In genomic region chr2:115938926-115939563, GRCm38 (mm10) we compare ENCODE assay signal across 9 mouse cellular contexts.
DNase-seq lines count a peak whose midpoint lies in the region; ATAC-seq and TF ChIP-seq lines count a peak whose summit lies in the region.
"Had no signal": no experiment of that assay in that cellular context is flagged by ENCODE, and none has a peak within 500 bp of the region (broad histone marks: within the 10 kb centered on the region; RNA-seq: fewer than 3 reads in every experiment).

No protein-coding gene starts in this region.

- no peaks in the 10 kb centered on the region for H3K36me3 ChIP-seq in limb, embryonic 15.5 days
- H3K36me3 ChIP-seq in limb, embryonic 10.5 days: peaks cover 19% of the 10 kb centered on the region
- H3K36me3 ChIP-seq in heart, postnatal 0 days (replicated peaks; ENCODE audit: control insufficient read depth, insufficient read depth, low read length): no peaks in the 10 kb centered on the region
- H3K36me3 ChIP-seq in liver, embryonic 11.5 days (ENCODE audit: control insufficient read depth, insufficient read depth, low read length): no peaks in the 10 kb centered on the region
- H3K36me3 ChIP-seq: liver, embryonic 15.5 days; stomach, embryonic 15.5 days had no signal

- no peak overlapping the region for H3K27ac ChIP-seq in limb, embryonic 15.5 days
- H3K27ac ChIP-seq in limb, embryonic 10.5 days: no peak overlapping the region
- H3K27ac ChIP-seq in heart, postnatal 0 days (ENCODE audit: low read depth): peak overlapping the region; percentile 12; the same call in 1 of the 2 replicates
- H3K27ac ChIP-seq in liver, embryonic 11.5 days (ENCODE audit: low read depth, low read length): no peak overlapping the region
- H3K27ac ChIP-seq: liver, embryonic 15.5 days; stomach, embryonic 15.5 days had no signal

- ATAC-seq in limb, embryonic 15.5 days (ENCODE audit: insufficient number of reproducible peaks, low FRiP score, low TSS enrichment, low read depth): 0 out of 2 replicates have a peak, but pooled peaks have one; percentile 24
- ATAC-seq in heart, postnatal 0 days (ENCODE audit: insufficient read depth, low read depth): peak; percentile 81
- no peak for ATAC-seq in liver, embryonic 11.5 days (replicated peaks; ENCODE audit: low FRiP score)

- H3K27me3 ChIP-seq in limb, embryonic 15.5 days: no peaks in the 10 kb centered on the region
- no peaks in the 10 kb centered on the region for H3K27me3 ChIP-seq in limb, embryonic 10.5 days (ENCODE audit: low read depth, poor library complexity, severe bottlenecking)
- no peaks in the 10 kb centered on the region for H3K27me3 ChIP-seq in heart, postnatal 0 days (ENCODE audit: control insufficient read depth, insufficient read depth, low read length)
- no peaks in the 10 kb centered on the region for H3K27me3 ChIP-seq in liver, embryonic 11.5 days (replicated peaks; ENCODE audit: control insufficient read depth, insufficient read depth, low read length)
- H3K27me3 ChIP-seq: liver, embryonic 15.5 days; stomach, embryonic 15.5 days had no signal

- H3K4me1 ChIP-seq in limb, embryonic 15.5 days: no peaks in the 10 kb centered on the region
- no peaks in the 10 kb centered on the region for H3K4me1 ChIP-seq in limb, embryonic 10.5 days
- H3K4me1 ChIP-seq in heart, postnatal 0 days (ENCODE audit: control insufficient read depth, insufficient read depth): peaks cover 33% of the 10 kb centered on the region
- H3K4me1 ChIP-seq in liver, embryonic 11.5 days (replicated peaks; ENCODE audit: control insufficient read depth, insufficient read depth, low read length): no peaks in the 10 kb centered on the region
- H3K4me1 ChIP-seq: liver, embryonic 15.5 days; stomach, embryonic 15.5 days had no signal

- no peak for TF ChIP-seq CTCF in heart, postnatal 0 days (IDR thresholded peaks at IDR 0.05; ENCODE audit: low read depth)

- no peak overlapping the region for H3K4me2 ChIP-seq in limb, embryonic 15.5 days
- no peak overlapping the region for H3K4me2 ChIP-seq in heart, postnatal 0 days (ENCODE audit: low read depth, low read length)
- H3K4me2 ChIP-seq in liver, embryonic 11.5 days: no peak overlapping the region
- H3K4me2 ChIP-seq: liver, embryonic 15.5 days; stomach, embryonic 15.5 days had no signal

- intact Hi-C loops in left cerebral cortex, postnatal 25 days (cut with DNase I): no loop called here

- no peak for TF ChIP-seq EP300 in heart, postnatal 0 days (IDR thresholded peaks at IDR 0.05; ENCODE audit: low read depth)

- WGBS in limb, embryonic 15.5 days: 69% methylated on average over 8 of the region's 8 CpGs
- 91% methylated on average over 8 of the region's 8 CpGs for WGBS in limb, embryonic 10.5 days
- WGBS in heart, postnatal 0 days: 62% methylated on average over 8 of the region's 8 CpGs
- 89% methylated on average over 8 of the region's 8 CpGs for WGBS in liver, embryonic 11.5 days

- DNase-seq in limb, embryonic 10.5 days (ENCODE audit: low spot score): no peak
- DNase-seq in cerebellum, adult 8-10 months: peak; percentile 7
- no peak for DNase-seq in heart, postnatal 0 days (ENCODE audit: low spot score)
- peak; percentile 30 to 65 for DNase-seq in left cerebral cortex, postnatal 25 days (ENCODE audit: low spot score in 2 of 2)
- DNase-seq in thymus, postnatal 0 days (ENCODE audit: low spot score): no peak
- no peak for DNase-seq in liver, embryonic 11.5 days (ENCODE audit: low spot score)

- no peaks in the 10 kb centered on the region for H3K9me3 ChIP-seq in limb, embryonic 15.5 days
- H3K9me3 ChIP-seq in limb, embryonic 10.5 days (replicated peaks): no peaks in the 10 kb centered on the region
- no peaks in the 10 kb centered on the region for H3K9me3 ChIP-seq in heart, postnatal 0 days (replicated peaks; ENCODE audit: control insufficient read depth, low read length)
- H3K9me3 ChIP-seq in liver, embryonic 11.5 days (ENCODE audit: control insufficient read depth, low read length): no peaks in the 10 kb centered on the region
- H3K9me3 ChIP-seq: liver, embryonic 15.5 days; stomach, embryonic 15.5 days had no signal

- no peak overlapping the region for H3K9ac ChIP-seq in limb, embryonic 15.5 days
- no peak overlapping the region for H3K9ac ChIP-seq in heart, postnatal 0 days (replicated peaks; ENCODE audit: low read depth, low read length)
- no peak overlapping the region for H3K9ac ChIP-seq in liver, embryonic 11.5 days (ENCODE audit: low read depth, low read length)
- H3K9ac ChIP-seq: liver, embryonic 15.5 days; stomach, embryonic 15.5 days had no signal

- no peak overlapping the region for H3K4me3 ChIP-seq in limb, embryonic 15.5 days
- no peak overlapping the region for H3K4me3 ChIP-seq in limb, embryonic 10.5 days
- no peak overlapping the region for H3K4me3 ChIP-seq in heart, postnatal 0 days (ENCODE audit: low read depth, low read length)
- H3K4me3 ChIP-seq in liver, embryonic 11.5 days (ENCODE audit: low read depth, low read length): no peak overlapping the region
- H3K4me3 ChIP-seq: liver, embryonic 15.5 days; stomach, embryonic 15.5 days had no signal

Comparison
In these comparisons a context has a peak if more than half of its experiments do, and no peak if none do; other contexts are left out.
1. DNase-seq: peak in cerebellum, adult 8-10 months (single experiment) and left cerebral cortex, postnatal 25 days (2 of 2); none in limb, embryonic 10.5 days (single experiment), heart, postnatal 0 days (single experiment), thymus, postnatal 0 days (single experiment) and liver, embryonic 11.5 days (single experiment).